Mouse (Mus musculus): ENCODE data around the gene Nanos3.

Nanos3 gene

GRCm38 (mm10) chr8:84184085-84185043, 653 bp downstream of the Nanos3 start:
- DNase-seq (ENCODE audit: low read depth in 2 of 2, low spot score in 2 of 2) = no peak

- DNase-seq (ENCODE audit: low read depth in 2 of 2, low spot score in 2 of 2) = no peak
Observed at GRCm38 (mm10) chr8:84183261-84184084, 1.5 kb downstream of the Nanos3 start.

DNA sequence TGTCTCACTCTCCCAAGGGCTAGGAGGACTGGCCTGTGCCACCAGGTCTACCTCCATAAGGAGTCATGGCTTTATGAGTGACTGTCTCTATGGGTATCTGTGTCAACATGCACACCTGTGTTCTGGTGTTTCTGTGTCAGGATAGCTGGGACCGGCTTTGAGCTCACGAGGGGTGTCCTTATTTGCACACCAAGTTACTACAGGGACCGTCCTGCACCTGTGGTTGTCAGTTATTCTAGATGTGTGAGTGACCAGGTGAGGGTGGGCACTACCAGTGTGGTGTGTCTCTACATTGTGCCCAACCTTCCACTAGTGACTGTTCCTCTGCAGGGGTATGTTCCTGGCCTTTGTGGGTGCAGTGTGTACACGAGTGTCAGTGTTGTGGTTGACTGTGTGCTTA, 2.2 kb downstream of the Nanos3 start:
- DNase-seq (ENCODE audit: low read depth in 2 of 2, low spot score in 2 of 2) = no peak

DNA sequence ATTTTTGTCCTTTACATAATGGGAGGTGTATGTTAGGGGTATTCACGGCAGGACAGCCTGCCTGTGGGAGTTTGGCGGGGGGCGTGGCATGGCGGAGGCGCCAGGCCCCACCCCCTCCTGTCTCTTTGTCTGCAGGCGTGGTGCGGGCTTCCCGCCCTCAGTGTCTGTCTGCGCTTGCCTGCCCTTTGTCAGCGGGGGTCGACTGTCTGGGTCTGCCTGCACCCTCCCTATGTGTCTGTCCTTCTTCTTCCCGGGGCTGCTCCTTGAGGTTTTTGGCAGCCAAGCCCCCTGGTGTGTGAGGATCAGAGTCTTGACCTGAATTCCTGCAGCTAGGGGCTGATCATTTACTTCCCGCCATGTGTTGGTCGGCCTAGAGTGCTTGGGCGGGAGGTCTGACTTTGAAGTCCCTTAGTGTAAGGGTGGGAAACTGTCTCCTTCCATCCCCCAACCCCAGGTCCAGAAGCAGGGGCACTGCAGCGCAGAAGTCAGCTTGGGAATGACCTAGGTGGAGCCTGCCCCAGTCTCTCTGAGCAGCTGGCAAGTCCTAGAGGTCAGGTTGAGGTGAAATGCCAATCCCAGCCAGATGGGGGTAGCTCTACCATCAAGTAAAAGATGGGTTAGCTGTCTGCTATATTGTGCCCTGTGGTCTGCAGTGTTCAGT, 4.4 kb downstream of the Nanos3 start:
- peak in 1 of 2 experiments; percentile 32 for DNase-seq (ENCODE audit: low read depth in 2 of 2, low spot score in 2 of 2)

- no peak for DNase-seq (ENCODE audit: low read depth in 2 of 2, low spot score in 2 of 2)
Observed at GRCm38 (mm10) chr8:84179946-84180345, 5.1 kb downstream of the Nanos3 start.

DNA sequence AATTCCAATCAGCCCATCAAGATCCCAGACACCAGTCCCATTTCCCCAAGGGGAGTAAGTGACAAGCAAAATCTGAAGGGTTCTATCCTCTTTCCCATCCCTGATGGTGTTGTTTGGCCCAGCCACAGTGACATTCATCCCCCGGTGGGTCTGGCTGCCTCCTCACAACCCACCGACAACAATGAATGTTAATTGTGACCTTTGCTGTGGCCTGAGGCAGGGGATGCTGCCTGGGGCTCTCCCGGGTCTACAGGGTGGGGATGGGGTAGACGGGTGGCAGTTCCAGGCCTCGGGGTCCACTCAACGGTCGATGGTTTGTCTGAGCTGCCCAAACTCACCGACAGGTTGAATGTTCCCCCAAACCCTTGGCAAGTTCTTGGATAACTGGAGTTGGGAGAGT, 6.4 kb downstream of the Nanos3 start:
- DNase-seq (ENCODE audit: low read depth in 2 of 2, low spot score in 2 of 2) = no peak

DNA sequence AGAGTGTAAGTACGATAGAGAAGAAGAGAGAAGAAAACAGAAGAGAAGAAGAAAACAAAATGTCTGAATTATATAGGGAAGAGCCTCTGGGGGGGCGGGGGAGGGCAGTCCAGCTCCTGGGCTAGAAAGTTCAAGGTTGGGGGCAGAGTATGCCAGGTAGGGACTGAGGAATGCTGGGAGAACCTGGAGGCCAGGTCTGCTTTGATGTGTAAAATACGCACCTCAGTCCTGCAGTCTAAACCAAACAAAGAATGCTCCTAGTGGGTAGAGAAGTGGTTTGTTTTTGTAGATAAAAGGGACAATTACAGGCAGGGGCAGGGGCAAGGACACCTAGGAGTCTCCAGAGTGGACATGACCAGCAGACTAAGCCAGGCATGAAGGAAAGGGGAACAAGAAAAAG, 7.6 kb downstream of the Nanos3 start:
- no peak for DNase-seq (ENCODE audit: low read depth in 2 of 2, low spot score in 2 of 2)

- DNase-seq (ENCODE audit: low read depth in 2 of 2, low spot score in 2 of 2) = no peak
Observed at GRCm38 (mm10) chr8:84176560-84176959, 8.5 kb downstream of the Nanos3 start.

DNA sequence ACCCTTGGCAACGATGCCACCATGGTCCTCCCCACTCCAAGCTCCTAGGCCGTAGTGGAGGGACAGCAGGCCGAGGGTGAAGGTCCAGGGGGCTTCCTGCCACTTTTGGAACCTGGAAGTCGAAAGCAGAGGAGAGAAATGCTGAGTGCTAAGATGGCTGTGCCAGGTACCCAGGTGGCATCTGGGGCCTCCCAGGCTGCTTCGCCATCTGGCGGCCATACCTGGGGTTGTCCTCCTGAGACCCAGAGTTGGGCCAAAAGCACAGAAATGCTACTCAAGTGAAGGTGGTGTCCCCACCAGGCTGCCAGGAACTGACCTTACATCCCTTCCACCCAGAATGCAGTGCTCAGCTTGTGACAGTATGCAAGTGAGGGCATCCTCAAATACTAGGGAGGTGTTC, 11.2 kb downstream of the Nanos3 start:
- no peak for DNase-seq (ENCODE audit: low read depth in 2 of 2, low spot score in 2 of 2)

DNA sequence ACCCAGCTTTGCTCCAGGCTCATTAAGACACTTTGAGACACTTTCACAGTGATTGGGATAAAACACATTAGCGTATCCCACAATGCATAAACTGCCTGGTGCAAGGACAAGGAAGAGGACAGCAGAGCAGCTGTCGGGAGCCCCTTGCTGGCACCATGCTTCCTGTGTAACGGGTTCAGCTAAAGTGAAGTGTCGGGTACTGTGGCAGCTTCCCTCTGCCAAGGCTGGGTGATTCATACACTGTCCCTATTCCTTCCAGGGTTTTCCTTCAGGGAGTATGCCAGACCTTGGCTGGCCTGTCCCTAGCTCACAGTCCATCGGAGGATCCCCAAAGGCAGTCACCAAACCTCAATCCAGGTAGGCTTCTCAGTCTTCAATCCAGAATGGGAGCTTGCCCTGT, 14.9 kb downstream of the Nanos3 start:
- no peak for DNase-seq (ENCODE audit: low read depth in 2 of 2, low spot score in 2 of 2)

DNA sequence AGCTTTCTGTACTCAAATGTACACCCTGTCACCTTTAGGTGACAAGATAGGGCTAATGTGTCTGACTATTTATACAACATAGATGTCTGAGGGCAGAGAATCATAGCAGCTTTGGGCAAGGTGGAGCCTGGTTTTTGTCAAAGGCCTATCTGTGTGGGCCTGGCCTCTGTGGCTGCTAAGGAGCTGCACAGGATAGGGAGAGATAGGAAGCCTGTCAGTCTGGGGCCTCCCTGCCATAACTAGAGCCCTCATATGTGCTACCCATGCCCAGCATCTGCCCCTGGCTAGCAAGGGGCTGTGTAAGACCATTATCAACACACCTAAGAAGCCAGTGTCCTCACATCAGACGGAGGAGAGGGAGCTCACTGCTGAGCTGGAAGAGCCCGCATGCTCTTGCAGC, 17.3 kb downstream of the Nanos3 start:
- DNase-seq (ENCODE audit: low read depth in 2 of 2, low spot score in 2 of 2) = no peak

- DNase-seq (ENCODE audit: low read depth in 2 of 2, low spot score in 2 of 2) = no peak
Observed at GRCm38 (mm10) chr8:84157620-84158019, 27.4 kb downstream of the Nanos3 start.

- no peak for DNase-seq (ENCODE audit: low read depth in 2 of 2, low spot score in 2 of 2)
Observed at GRCm38 (mm10) chr8:84149181-84149580, 35.8 kb downstream of the Nanos3 start.

- DNase-seq (ENCODE audit: low read depth in 2 of 2, low spot score in 2 of 2) = no peak
Observed at GRCm38 (mm10) chr8:84148531-84148850, 36.5 kb downstream of the Nanos3 start.

GRCm38 (mm10) chr8:84147769-84148530, 37.1 kb downstream of the Nanos3 start, which contains the start of the genes Cc2d1a and 4930432K21Rik:
Gene Cc2d1a (minus strand): TSS chr8:84147936.
Gene 4930432K21Rik (plus strand): TSS chr8:84148025.
- peak; percentile 88 to 92 for DNase-seq (ENCODE audit: low read depth in 2 of 2, low spot score in 2 of 2)

GRCm38 (mm10) chr8:84147324-84147766, 37.7 kb downstream of the Nanos3 start:
- DNase-seq (ENCODE audit: low read depth in 2 of 2, low spot score in 2 of 2) = no peak

DNA sequence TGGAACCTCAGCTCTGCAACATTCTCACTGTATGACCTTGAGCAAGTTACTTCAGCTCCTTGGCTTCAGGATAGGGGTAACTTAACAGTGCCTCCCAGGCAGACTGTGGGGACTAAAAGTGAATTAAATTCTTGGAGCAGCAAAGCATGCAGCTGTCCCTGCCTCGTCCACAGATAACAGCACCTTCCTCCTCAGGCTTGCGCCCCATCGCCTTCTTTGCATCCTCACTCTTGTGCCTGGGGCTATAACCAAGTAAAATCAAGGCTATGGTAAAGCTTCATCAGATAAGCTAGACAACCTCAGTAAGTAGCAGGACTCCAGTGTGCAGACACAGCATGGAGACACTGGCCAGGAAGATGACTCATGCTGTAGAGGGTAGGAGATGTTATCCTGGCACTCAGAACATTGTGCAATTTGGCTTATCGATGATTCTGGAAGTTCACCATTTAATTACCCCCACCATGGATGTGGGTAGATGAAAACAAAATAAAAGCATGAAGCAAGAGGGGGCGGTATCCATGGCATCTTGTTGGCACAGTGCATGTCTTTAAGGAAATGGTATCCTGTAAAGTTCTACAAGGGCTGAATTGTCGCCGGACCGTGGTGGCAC, 40.3 kb downstream of the Nanos3 start:
- no peak for DNase-seq (ENCODE audit: low read depth in 2 of 2, low spot score in 2 of 2)

GRCm38 (mm10) chr8:84140838-84141237, 44.2 kb downstream of the Nanos3 start:
- DNase-seq (ENCODE audit: low read depth in 2 of 2, low spot score in 2 of 2) = no peak

DNA sequence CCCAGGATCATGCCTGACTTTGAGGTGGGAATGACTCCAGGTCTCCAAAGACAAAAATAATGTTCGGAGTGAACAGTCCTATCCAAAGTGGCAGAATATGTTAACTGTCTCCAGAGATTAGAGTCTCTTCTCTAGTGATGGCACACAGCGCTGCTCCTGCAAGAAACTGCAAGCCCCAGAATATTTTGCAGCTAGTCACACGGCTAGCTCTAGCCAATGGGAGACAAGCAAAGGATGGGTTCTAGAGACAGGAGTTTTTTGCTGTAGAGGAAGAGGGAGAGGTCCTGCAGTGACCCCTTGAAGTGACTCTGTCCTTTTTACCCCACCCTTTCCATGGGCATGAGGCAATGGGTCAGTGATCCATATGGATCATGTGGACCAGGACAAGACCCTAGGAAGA, 47.2 kb downstream of the Nanos3 start:
- DNase-seq (ENCODE audit: low read depth in 2 of 2, low spot score in 2 of 2) = no peak

DNA sequence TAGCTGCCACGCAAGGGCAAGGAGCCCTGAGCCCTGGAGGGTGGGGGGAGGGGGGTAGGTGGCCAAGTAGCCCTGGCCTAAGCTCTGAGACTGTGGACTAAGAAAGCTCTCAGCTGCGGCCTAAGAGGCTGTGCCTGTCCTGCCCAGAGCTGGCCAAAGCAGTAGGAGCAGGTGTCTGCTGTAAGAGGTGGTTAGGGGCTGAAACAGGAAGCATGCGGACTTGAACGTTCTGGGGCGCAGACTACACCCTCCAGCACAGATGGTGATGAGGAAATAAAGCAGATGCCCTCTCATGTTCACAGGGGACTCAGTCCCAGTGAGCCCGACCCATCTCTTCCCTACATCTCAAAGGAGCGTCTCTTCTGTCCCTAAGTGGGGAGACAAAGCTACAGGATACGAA, 52.8 kb downstream of the Nanos3 start:
- no peak for DNase-seq (ENCODE audit: low read depth in 2 of 2, low spot score in 2 of 2)

Measured in CD8-positive naive resting alpha-beta T cell, adult 2 months (primary cell).